Comparison of ENCODE assay signal across 9 mouse cellular contexts in genomic region chr3:20520738-20521137, GRCm38 (mm10).
DNase-seq lines count a peak whose midpoint lies in the region; ATAC-seq lines count a peak whose summit lies in the region.
"Had no signal": no experiment of that assay in that cellular context is flagged by ENCODE, and none has a peak within 500 bp of the region (broad histone marks: within the 10 kb centered on the region; RNA-seq: fewer than 3 reads in every experiment).

No protein-coding gene starts in this region.

- H3K9me3 ChIP-seq in kidney, embryonic 14.5 days (ENCODE audit: control insufficient read depth, low read length): no peaks in the 10 kb centered on the region
- no peaks in the 10 kb centered on the region for H3K9me3 ChIP-seq in midbrain, embryonic 14.5 days (ENCODE audit: control insufficient read depth, low read length)
- H3K9me3 ChIP-seq: lung, embryonic 15.5 days had no signal

- WGBS in kidney, embryonic 14.5 days: 63% methylated on average over 6 of the region's 6 CpGs
- 61% methylated on average over 6 of the region's 6 CpGs for WGBS in midbrain, embryonic 14.5 days

- H3K4me2 ChIP-seq in kidney, embryonic 14.5 days (replicated peaks; ENCODE audit: low read depth, low read length): no peak overlapping the region
- H3K4me2 ChIP-seq in midbrain, embryonic 14.5 days (ENCODE audit: low read length): no peak overlapping the region
- H3K4me2 ChIP-seq: lung, embryonic 15.5 days had no signal

- ATAC-seq in kidney, embryonic 14.5 days (ENCODE audit: low FRiP score, low TSS enrichment): no peak
- no peak for ATAC-seq in midbrain, embryonic 14.5 days (ENCODE audit: low FRiP score, low TSS enrichment)

- H3K27ac ChIP-seq in kidney, embryonic 14.5 days (ENCODE audit: low read depth, low read length): no peak overlapping the region
- H3K27ac ChIP-seq in midbrain, embryonic 14.5 days (replicated peaks; ENCODE audit: low read depth, low read length): no peak overlapping the region
- H3K27ac ChIP-seq: lung, embryonic 15.5 days had no signal

- no peaks in the 10 kb centered on the region for H3K4me1 ChIP-seq in kidney, embryonic 14.5 days (ENCODE audit: control insufficient read depth, insufficient read depth, low read length)
- no peaks in the 10 kb centered on the region for H3K4me1 ChIP-seq in midbrain, embryonic 14.5 days (ENCODE audit: control insufficient read depth, insufficient read depth, low read length)
- H3K4me1 ChIP-seq: lung, embryonic 15.5 days had no signal

- no peaks in the 10 kb centered on the region for H3K27me3 ChIP-seq in kidney, embryonic 14.5 days (ENCODE audit: control insufficient read depth, insufficient read depth, low read length)
- no peaks in the 10 kb centered on the region for H3K27me3 ChIP-seq in midbrain, embryonic 14.5 days (ENCODE audit: control insufficient read depth, insufficient read depth, low read length)
- H3K27me3 ChIP-seq: lung, embryonic 15.5 days had no signal

- no peak overlapping the region for H3K9ac ChIP-seq in kidney, embryonic 14.5 days (ENCODE audit: low read depth, low read length)
- no peak overlapping the region for H3K9ac ChIP-seq in midbrain, embryonic 14.5 days (replicated peaks; ENCODE audit: low read length)
- H3K9ac ChIP-seq: lung, embryonic 15.5 days had no signal

- no peak overlapping the region for H3K4me3 ChIP-seq in kidney, embryonic 14.5 days (ENCODE audit: low read length)
- no peak overlapping the region for H3K4me3 ChIP-seq in midbrain, embryonic 14.5 days (replicated peaks; ENCODE audit: low read depth, low read length)
- H3K4me3 ChIP-seq: erythroblast, embryonic 14.5 days; lung, embryonic 15.5 days had no signal

- peak; percentile 49 for DNase-seq in kidney, postnatal 10 days
- peak; percentile 65 for DNase-seq in 416B (ENCODE audit: low read depth)
- DNase-seq in ES-CJ7 (ENCODE audit: low read depth, low spot score): peak; percentile 57
- DNase-seq in embryo, embryonic 9.5 days (ENCODE audit: extremely low spot score): peak; percentile 48
- DNase-seq in midbrain, embryonic 14.5 days: peak; percentile 79
- DNase-seq in B cell, adult 2 months: no peak

- H3K36me3 ChIP-seq in kidney, embryonic 14.5 days (ENCODE audit: control insufficient read depth, insufficient read depth, low read length): no peaks in the 10 kb centered on the region
- no peaks in the 10 kb centered on the region for H3K36me3 ChIP-seq in midbrain, embryonic 14.5 days (ENCODE audit: control insufficient read depth, insufficient read depth, low read length)
- H3K36me3 ChIP-seq: lung, embryonic 15.5 days had no signal

Comparison
In these comparisons a context has a peak if more than half of its experiments do, and no peak if none do; other contexts are left out.
1. DNase-seq: peak in kidney, postnatal 10 days (single experiment), 416B (single experiment), ES-CJ7 (single experiment), embryo, embryonic 9.5 days (single experiment) and midbrain, embryonic 14.5 days (single experiment); none in B cell, adult 2 months (0 of 2).